Mouse (Mus musculus): ENCODE results near the gene Faah. TPM values are rescaled to one million over a fixed set of nuclear protein-coding genes. Genes with fewer than 3 reads are reported as not detected.
A peak's percentile ranks its signal among the peaks of the same experiment; 100 is the strongest.

Gene Faah
- polyA plus RNA-seq, 1 experiment from 2014 or later = 4.5 TPM

GRCm38 (mm10) chr4:115963751-115964150 is 54.0 kb downstream of the Faah start:
- no peaks in the 10 kb centered on the region for H3K9me3 ChIP-seq
- no peak for ATAC-seq (ENCODE audit: low FRiP score, low read depth)
- H3K36me3 ChIP-seq = no peaks in the 10 kb centered on the region
- no peak overlapping the region for H3K9ac ChIP-seq (replicated peaks)
- H3K4me3 ChIP-seq = no peak overlapping the region
- peak overlapping the region; percentile 69 for H3K4me2 ChIP-seq (replicated peaks)
- 6% methylated on average over 6 of the region's 6 CpGs for WGBS
- peaks cover 93% of the 10 kb centered on the region for H3K27me3 ChIP-seq
- H3K27ac ChIP-seq (replicated peaks) = no peak overlapping the region
- H3K4me1 ChIP-seq = peaks cover 51% of the 10 kb centered on the region

- Histone ChIP-seq H3K4me1 (peaks cover 50% of the 10 kb centered on the region), H3K9me3 (no peaks in the 10 kb centered on the region), H3K36me3 (no peaks in the 10 kb centered on the region), H3K4me3 (peak overlapping the region; percentile 41), H3K27me3 (peaks cover 92% of the 10 kb centered on the region), H3K4me2 (replicated peaks) (peak overlapping the region; percentile 69), H3K9ac (replicated peaks) (peak overlapping the region; percentile 45), H3K27ac (replicated peaks) (peak overlapping the region; percentile 20; the same call in 1 of the 2 replicates)
- WGBS = under 1% methylated on average over 79 of the region's 79 CpGs
- ATAC-seq (ENCODE audit: low FRiP score, low read depth) = peak; percentile 90
Observed at GRCm38 (mm10) chr4:115962671-115963412, 54.9 kb downstream of the Faah start.

- Histone ChIP-seq H3K9me3 (no peaks in the 10 kb centered on the region), H3K4me2 (replicated peaks) (peak overlapping the region; percentile 69), H3K4me3 (no peak overlapping the region), H3K27me3 (peaks cover 92% of the 10 kb centered on the region), H3K4me1 (peaks cover 43% of the 10 kb centered on the region), H3K27ac (replicated peaks) (no peak overlapping the region), H3K36me3 (no peaks in the 10 kb centered on the region), H3K9ac (replicated peaks) (no peak overlapping the region)
- ATAC-seq (ENCODE audit: low FRiP score, low read depth) = no peak
- 5% methylated on average over 7 of the region's 7 CpGs for WGBS
Observed at GRCm38 (mm10) chr4:115961991-115962390, 55.7 kb downstream of the Faah start.

GRCm38 (mm10) chr4:115959546-115959945 is 58.2 kb downstream of the Faah start:
- no peak overlapping the region for H3K4me3 ChIP-seq
- peaks cover 89% of the 10 kb centered on the region for H3K27me3 ChIP-seq
- H3K36me3 ChIP-seq = no peaks in the 10 kb centered on the region
- no peak overlapping the region for H3K4me2 ChIP-seq (replicated peaks)
- ATAC-seq (ENCODE audit: low FRiP score, low read depth) = no peak
- no peak overlapping the region for H3K9ac ChIP-seq (replicated peaks)
- peaks cover 41% of the 10 kb centered on the region for H3K4me1 ChIP-seq
- H3K9me3 ChIP-seq = no peaks in the 10 kb centered on the region
- no peak overlapping the region for H3K27ac ChIP-seq (replicated peaks)

GRCm38 (mm10) chr4:115955494-115955775 is 62.3 kb downstream of the Faah start:
- ATAC-seq (ENCODE audit: low FRiP score, low read depth) = no peak
- Histone ChIP-seq H3K27ac (replicated peaks) (peak overlapping the region; percentile 49; the same call in 1 of the 2 replicates), H3K4me1 (peaks cover 22% of the 10 kb centered on the region), H3K9ac (replicated peaks) (peak overlapping the region; percentile 34; the same call in 1 of the 2 replicates), H3K9me3 (no peaks in the 10 kb centered on the region), H3K27me3 (peaks cover 95% of the 10 kb centered on the region), H3K4me3 (peak overlapping the region; percentile 20), H3K4me2 (replicated peaks) (peak overlapping the region; percentile 44), H3K36me3 (no peaks in the 10 kb centered on the region)
- 4% methylated on average over 3 of the region's 3 CpGs for WGBS

- Histone ChIP-seq H3K27ac (replicated peaks) (peak overlapping the region; percentile 49; the same call in 1 of the 2 replicates), H3K4me1 (peaks cover 24% of the 10 kb centered on the region), H3K9ac (replicated peaks) (peak overlapping the region; percentile 34; the same call in 1 of the 2 replicates), H3K36me3 (no peaks in the 10 kb centered on the region), H3K27me3 (peaks cover 95% of the 10 kb centered on the region), H3K9me3 (no peaks in the 10 kb centered on the region), H3K4me2 (replicated peaks) (peak overlapping the region; percentile 44), H3K4me3 (peak overlapping the region; percentile 20)
- ATAC-seq (ENCODE audit: low FRiP score, low read depth) = peak; percentile 62
- under 1% methylated on average over 19 of the region's 19 CpGs for whole genome bisulfite sequencing
Observed at GRCm38 (mm10) chr4:115954656-115955493, 62.9 kb downstream of the Faah start.

- H3K4me1 ChIP-seq = peaks cover 22% of the 10 kb centered on the region
- no peaks in the 10 kb centered on the region for H3K36me3 ChIP-seq
- no peak overlapping the region for H3K4me3 ChIP-seq
- H3K4me2 ChIP-seq (replicated peaks) = no peak overlapping the region
- no peak for ATAC-seq (ENCODE audit: low FRiP score, low read depth)
- no peaks in the 10 kb centered on the region for H3K9me3 ChIP-seq
- peaks cover 93% of the 10 kb centered on the region for H3K27me3 ChIP-seq
- H3K9ac ChIP-seq (replicated peaks) = no peak overlapping the region
- no peak overlapping the region for H3K27ac ChIP-seq (replicated peaks)
- 22% methylated on average over 5 of the region's 5 CpGs for WGBS
Observed at GRCm38 (mm10) chr4:115953559-115953958, 64.2 kb downstream of the Faah start.

GRCm38 (mm10) chr4:115952758-115953157 is 65.0 kb downstream of the Faah start:
- no peak overlapping the region for H3K9ac ChIP-seq (replicated peaks)
- H3K4me1 ChIP-seq = peaks cover 22% of the 10 kb centered on the region
- no peak overlapping the region for H3K4me2 ChIP-seq (replicated peaks)
- ATAC-seq (ENCODE audit: low FRiP score, low read depth) = no peak
- 15% methylated on average over 6 of the region's 6 CpGs for WGBS
- no peak overlapping the region for H3K27ac ChIP-seq (replicated peaks)
- no peak overlapping the region for H3K4me3 ChIP-seq
- no peaks in the 10 kb centered on the region for H3K36me3 ChIP-seq
- H3K27me3 ChIP-seq = peaks cover 92% of the 10 kb centered on the region
- H3K9me3 ChIP-seq = no peaks in the 10 kb centered on the region

GRCm38 (mm10) chr4:115943669-115944314 is 73.9 kb downstream of the Faah start:
- peak overlapping the region; percentile 66 for H3K4me2 ChIP-seq (replicated peaks)
- ATAC-seq (ENCODE audit: low FRiP score, low read depth) = peak; percentile 45
- H3K27ac ChIP-seq (replicated peaks) = no peak overlapping the region
- H3K36me3 ChIP-seq = no peaks in the 10 kb centered on the region
- H3K4me1 ChIP-seq = peaks cover 31% of the 10 kb centered on the region
- peaks cover 93% of the 10 kb centered on the region for H3K27me3 ChIP-seq
- under 1% methylated on average over 41 of the region's 41 CpGs for WGBS
- no peaks in the 10 kb centered on the region for H3K9me3 ChIP-seq
- H3K9ac ChIP-seq (replicated peaks) = peak overlapping the region; percentile 52
- peak overlapping the region; percentile 41 for H3K4me3 ChIP-seq

- peak; percentile 39; the same call in 1 of the 2 replicates for ATAC-seq (ENCODE audit: low FRiP score, low read depth)
- peaks cover 47% of the 10 kb centered on the region for H3K4me1 ChIP-seq
- no peak overlapping the region for H3K4me3 ChIP-seq
- WGBS = 4% methylated on average over 9 of the region's 9 CpGs
- H3K9ac ChIP-seq (replicated peaks) = no peak overlapping the region
- no peak overlapping the region for H3K27ac ChIP-seq (replicated peaks)
- no peak overlapping the region for H3K4me2 ChIP-seq (replicated peaks)
- H3K36me3 ChIP-seq = no peaks in the 10 kb centered on the region
- peaks cover 96% of the 10 kb centered on the region for H3K27me3 ChIP-seq
- no peaks in the 10 kb centered on the region for H3K9me3 ChIP-seq
Observed at GRCm38 (mm10) chr4:115941242-115941820, 76.4 kb downstream of the Faah start.

- Histone ChIP-seq H3K27ac (replicated peaks) (no peak overlapping the region), H3K27me3 (peaks cover 96% of the 10 kb centered on the region), H3K4me1 (peaks cover 54% of the 10 kb centered on the region), H3K4me2 (replicated peaks) (no peak overlapping the region), H3K9me3 (no peaks in the 10 kb centered on the region), H3K9ac (replicated peaks) (no peak overlapping the region), H3K4me3 (no peak overlapping the region), H3K36me3 (no peaks in the 10 kb centered on the region)
- 7% methylated on average over 3 of the region's 3 CpGs for WGBS
- ATAC-seq (ENCODE audit: low FRiP score, low read depth) = no peak
Observed at GRCm38 (mm10) chr4:115940681-115941080, 77.0 kb downstream of the Faah start.
